Mouse (Mus musculus): ENCODE results near the gene Trip6. TPM values are rescaled to one million over a fixed set of nuclear protein-coding genes. Genes with fewer than 3 reads are reported as not detected.
A peak's percentile ranks its signal among the peaks of the same experiment; 100 is the strongest.

Gene Trip6
- 1 to 10 TPM; 5.4 to 6.2 TPM for total RNA-seq (2021)
- long read RNA-seq, partial matches to known transcripts: 0 of 2 reads
- long read RNA-seq, other reads (novel, unspliced or antisense): 2 of 2 reads

DNA sequence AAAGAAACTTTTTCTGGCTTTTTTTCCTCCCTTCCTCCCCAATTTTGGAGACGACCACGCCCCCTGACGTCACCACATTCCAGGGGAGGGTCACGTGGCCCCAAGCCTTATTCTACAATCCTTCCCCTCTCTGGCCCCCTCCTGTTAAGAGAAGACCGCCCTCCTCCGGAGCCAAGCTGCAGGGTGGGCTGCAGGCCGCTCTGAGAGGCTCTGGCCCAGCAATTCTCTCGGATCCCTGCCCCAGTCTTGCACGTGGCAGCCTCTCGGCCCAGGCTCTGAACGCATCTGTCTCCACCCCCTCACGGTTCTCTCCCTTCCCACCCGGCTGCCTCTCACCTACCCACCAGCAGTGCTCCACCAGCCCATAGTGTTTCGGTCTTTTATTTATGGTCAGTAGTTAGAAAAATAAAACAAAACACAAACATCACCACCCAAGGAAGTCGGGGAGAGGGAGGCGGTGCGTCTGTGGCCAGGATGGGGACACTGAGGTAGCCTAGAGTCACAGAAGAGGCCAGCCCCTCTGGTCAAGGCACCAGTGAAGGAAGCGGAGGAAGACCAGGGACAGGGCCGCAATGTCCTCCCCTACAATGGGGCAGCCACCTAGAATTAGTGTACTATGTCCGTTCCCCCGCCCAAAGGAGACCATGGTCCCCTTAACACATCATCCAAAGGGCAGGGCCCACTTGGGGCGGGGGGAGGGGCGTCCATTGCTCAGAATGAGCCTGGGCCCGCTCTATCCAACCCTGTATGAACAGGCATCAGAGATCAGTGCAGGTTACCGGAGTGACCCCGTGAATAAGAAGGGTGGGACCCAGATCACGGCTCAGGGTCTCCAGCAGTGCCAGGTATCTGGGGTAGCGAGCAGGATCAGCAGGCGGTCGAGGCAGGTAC lies at the start of gene Trip6:
Gene Trip6 (minus strand): TSS at position 212 of the 891 bp plus-strand sequence.
- peak in 1 of 2 experiments; percentile 54 for DNase-seq (ENCODE audit: low spot score in 2 of 2)

DNA sequence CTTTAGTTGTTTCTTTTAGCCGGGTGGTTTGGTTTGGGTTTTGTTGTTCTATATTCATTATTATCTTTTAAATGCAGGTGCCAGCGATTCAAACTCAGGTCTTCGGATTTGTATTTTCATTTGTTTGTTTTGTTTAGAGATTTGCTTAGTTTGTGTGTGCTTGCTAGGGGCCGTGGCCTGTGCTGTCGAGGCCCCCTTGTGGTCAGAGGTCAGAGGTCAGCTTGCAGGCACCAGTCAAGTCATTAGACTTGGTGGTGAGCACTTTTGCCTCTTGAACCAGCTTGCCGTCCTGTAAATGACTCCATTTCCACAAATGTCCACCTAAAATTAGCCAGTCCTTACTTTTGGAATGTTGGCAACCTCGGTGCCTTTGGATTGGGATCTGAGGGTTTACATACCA lies 44.2 kb upstream of the Trip6 start:
- no peak for DNase-seq (ENCODE audit: low spot score in 2 of 2)

DNA sequence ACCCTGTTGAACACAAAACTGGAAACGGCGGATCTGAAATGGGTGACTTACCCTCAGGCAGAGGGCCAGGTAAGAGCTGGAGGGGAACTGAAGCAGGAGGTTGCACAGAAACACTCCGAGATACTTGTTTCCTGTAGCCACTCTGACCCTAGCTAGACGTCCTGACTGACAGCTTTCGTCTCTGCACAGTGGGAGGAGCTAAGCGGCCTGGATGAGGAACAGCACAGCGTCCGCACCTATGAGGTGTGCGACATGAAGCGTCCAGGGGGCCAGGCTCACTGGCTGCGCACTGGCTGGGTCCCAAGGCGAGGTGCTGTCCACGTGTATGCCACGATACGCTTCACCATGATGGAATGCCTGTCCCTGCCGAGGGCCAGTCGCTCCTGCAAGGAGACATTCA lies 39.9 kb upstream of the Trip6 start:
- no peak for DNase-seq (ENCODE audit: low spot score in 2 of 2)

DNA sequence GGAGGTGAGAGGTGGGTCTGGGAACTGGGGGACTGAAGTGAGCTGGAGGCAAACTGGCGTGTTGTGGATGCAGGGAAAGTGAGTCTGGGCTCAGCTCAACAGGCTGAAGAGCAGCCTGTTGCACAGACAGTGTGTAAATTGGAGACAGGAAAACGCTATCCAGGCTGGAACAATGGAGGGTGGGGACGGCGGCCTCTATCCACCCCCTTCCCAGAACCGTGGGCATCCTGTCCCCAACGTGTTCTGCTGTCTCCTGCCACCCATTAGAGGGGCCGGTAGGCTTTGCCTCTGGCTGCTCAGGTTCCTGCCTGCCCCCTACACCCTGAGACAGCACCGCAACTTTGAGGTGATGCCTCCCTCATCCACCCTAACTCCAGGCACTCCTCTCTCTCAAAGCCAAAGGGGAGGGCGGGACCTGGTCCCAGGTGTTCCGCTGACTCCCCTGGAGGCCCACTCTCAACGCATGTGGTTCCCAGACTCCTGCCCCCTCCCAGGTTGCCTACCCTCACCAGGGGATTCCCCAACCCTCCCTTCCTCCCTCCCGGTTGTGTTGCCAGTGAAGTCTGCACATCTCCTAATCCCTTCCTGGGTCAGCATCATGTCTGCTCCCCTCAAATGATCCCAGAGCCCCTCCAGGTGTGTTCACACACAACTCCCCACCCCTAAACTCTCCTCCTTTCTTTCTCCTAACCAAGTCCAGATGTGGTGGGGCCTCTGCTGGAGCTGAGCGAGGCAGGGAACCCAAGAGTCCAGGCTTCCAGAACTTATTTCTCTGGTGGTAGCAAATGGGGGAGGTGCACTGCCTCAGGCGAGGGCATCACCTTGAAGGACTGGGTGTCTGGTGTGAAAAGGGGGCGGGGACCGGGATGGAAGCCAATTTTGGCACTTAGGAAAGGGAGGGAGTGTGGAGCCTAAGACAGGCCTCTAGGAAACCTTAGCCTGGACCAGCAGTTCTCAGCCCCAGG lies 38.1 kb upstream of the Trip6 start:
- DNase-seq (ENCODE audit: low spot score in 2 of 2): no peak

DNA sequence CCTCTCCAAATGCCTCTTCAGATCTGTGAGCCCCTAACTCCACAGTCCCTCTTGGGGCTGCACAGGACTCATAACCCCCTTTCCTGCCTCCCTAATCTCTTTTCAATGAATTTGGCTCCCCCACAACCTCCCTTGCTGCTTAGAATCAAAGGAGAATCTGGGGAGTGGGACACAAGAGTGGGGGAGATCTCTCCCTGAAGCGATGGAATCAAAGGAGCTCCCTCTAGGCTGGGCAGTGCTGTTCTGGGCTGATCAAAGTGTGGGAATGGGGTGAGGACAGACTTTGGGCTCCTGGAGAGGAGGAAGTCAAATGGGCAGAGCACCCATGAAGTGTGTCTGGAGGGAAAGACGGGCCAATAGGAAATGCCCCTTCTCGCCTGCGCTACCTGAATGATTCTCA lies 37.2 kb upstream of the Trip6 start:
- no peak for DNase-seq (ENCODE audit: low spot score in 2 of 2)

DNA sequence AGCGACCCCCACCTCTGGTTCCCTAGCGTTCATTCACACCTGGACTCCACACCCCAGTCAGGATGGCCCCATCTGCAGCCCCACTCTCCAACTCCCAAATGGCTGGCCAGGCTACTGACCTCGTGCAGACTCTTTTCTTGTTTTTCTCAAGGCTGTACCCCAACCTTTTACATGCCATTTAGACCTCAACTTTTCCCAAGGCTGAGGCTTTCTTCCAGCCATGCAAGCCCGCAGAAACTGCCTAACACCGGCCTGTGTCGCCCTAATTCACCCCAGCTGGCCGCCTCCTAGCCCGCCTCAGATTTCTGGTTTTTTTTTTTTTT lies 36.8 kb upstream of the Trip6 start:
- DNase-seq (ENCODE audit: low spot score in 2 of 2): no peak

DNA sequence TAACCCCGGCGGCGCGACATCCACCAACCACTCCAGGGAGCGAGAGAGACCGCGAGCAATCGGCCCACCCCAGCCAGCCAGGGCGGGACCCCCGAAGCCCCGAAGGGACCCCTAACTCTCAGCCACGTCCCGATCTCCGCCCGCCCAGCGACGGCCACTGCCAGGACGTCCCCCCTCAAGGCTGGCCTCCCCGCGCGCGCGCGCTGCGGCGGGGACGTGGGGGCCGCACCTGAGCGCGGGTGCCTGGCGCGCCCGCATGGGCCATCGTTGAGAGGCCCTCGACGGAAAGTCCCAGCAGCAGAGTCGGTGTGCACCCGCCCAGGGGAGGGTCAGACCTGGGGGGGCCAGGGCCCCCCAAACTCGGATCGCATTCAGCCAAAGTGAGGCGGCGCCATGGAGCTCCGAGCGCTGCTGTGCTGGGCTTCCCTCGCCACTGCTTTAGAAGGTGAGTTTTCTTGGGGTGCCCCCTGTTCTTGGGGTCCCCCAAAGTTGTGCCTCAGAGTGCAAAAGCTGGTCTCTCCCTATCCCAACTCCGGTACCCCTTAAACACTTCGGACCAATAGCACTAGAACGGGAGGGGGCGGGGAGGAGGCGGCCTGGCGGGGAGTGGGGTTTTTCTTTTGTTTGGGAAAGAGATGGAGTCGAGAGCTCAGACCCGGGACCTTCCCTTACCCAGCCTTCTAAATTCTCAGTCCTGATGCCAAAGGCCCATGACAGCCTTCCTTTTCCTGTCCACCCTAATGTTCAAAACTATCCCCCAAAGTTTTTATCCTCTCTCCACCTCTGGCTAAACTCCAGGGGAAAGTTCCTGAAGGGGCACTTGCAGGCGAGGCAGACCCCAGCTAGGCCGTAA lies 36.2 kb upstream of the Trip6 start:
- DNase-seq (ENCODE audit: low spot score in 2 of 2): no peak

DNA sequence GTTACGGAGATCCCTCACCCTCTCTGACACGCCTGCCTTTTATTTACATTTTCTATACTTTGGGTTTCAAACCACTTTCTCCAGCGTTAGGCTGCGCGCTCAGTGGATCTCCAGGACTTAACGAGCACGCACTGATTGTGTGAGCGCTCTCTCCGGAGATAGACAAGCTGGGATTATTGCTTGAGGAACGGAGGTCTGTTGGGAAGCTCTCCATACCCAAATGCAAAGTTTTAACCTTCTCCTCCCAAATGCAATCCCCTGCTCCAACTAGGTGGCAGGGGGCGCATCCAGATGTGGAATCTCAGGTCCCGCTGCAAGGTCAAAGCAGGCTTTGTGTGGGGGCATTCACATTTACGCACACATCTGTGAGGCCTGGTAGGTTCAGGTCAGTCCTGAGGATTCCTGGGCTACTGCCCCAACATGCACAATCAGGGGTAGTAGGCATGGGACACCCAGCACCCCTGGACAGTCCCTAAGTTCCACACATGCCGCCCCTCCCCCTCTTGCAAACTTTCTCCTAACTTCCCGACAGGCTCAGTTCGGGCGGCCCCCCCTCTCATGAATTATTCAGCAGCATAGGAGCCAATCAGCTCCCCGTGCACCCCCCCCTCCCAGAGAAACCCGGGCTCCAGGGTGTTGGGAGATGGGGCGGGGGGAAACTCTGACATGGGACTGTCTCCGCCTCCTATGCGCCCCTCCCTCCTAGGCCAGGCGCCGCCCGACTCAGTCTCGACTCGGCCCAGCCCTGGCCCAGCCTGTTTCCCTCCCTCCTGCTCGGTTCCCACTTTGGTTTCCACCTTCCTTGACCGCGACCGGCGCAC lies 35.4 kb upstream of the Trip6 start, which contains the start of gene Ephb4:
Gene Ephb4 (plus strand): TSS at position 726 of the 821 bp plus-strand sequence.
- peak; percentile 22 to 48 for DNase-seq (ENCODE audit: low spot score in 2 of 2)

DNA sequence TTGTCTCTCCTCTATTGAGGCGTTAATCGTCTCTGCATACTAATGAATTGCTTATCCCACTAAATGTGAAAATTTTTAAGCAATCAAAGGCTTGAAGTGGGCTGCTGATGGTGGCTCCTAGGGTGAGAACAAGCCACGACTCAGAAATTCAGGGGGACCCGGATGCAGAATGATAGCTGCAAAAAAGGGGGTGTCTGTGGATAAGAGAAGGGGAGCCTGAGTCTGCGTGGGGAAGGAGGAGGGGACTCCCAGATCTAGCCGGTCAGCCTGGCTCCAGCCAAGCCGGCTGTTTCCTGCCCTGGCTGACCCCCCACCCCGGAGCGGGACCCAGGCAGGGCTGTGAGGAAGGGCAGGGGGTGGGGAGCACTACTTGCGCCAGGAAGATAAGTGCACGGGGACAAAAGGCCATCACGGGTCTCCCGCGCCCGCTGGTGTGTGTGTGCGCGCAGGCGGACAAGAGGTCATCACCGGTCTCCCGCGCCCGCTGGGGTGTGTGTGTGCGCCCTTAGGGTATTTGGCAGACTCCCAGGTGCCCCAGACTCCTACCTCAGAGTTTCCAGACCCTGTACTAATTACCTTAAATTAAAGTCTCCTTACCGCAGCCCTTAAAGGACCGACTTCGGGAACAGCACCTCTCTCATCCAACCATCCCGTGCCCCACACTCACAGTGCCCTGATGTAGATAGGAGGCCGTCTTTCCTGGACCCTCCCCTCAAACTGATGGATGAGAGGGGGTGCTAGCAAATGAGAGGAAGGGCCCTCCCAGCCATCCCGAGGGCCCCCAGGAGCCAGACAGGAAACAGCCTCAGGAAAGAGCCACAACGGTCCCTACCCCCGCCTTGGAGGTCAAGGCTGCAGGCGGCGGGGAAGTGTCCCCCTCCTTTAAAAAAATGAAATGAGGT lies 34.5 kb upstream of the Trip6 start:
- no peak for DNase-seq (ENCODE audit: low spot score in 2 of 2)

DNA sequence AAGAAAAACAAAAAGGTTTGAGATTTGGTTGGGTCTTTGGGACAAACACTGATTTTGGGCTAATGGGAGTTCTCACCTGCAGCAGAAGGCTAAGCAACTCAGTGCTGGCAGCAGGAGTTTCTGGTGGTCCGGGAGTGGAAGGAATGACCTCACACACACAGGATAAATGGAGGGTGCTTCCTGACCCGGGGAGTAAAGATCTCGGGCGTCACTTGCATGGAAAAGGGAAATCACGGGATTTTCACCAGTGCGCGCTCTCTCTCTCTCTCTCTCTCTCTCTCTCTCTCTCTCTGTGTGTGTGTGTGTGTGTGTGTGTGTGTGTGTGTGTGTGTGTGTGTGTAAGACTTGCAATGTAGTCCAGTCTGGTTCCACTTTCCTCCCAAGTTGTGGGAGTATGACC lies 33.7 kb upstream of the Trip6 start:
- no peak for DNase-seq (ENCODE audit: low spot score in 2 of 2)

DNA sequence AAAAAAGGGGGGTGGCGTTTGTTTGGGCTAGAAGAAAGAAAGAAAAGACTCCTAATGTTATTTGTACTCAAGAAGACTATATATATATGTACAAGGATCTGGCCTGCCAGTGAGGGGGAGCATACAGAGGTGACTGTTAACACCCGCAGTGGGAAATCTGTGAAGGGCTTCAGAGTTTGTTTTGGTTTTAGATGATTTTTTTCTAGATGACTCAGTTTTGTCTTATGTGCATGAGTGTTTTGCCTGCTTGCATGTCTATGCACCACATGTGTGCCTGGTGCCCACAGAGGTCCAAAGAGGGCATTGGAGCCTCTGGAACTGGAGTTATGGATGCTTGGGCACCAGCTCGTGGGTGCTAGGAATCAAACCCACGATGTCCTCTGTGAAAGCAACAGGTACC lies 32.8 kb upstream of the Trip6 start:
- no peak for DNase-seq (ENCODE audit: low spot score in 2 of 2)

DNA sequence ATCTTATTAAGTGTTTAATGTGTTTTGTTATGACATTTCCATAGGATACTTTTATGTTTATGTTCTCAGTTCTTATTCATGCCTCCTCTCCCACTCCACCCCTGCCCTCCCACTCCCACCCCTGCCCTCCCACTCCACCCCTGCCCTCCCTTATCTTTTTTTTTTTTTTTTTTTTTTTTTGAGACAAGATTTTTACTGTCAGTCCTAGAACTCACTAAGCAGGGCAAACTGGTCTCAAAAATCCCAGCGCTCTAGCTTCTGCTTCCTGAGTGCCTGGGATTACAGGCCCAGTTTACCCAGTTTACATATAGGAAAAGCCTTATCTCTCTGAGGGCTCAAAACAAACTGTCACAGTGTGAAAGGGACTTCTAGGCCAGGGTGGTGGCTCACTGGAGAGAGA lies 32.2 kb upstream of the Trip6 start:
- DNase-seq (ENCODE audit: low spot score in 2 of 2): no peak

DNA sequence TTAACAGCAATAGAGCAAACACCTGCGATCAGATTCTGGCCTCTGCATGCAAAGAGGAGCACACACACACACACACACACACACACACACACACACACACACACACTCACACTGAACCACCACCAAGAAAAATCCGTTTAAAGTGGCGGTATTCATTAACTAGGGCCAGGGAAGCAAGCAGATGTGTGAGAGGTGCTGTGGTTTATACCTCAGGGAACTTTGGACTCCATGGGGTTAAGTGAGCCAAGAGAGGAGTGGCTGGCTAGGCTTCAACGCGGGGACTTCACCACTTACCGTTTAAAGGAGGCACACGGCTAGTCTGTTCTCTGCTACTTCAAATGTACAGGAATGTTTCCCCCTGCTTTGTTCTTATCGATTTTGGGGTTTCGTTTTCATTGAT lies 31.6 kb upstream of the Trip6 start:
- DNase-seq (ENCODE audit: low spot score in 2 of 2): no peak

DNA sequence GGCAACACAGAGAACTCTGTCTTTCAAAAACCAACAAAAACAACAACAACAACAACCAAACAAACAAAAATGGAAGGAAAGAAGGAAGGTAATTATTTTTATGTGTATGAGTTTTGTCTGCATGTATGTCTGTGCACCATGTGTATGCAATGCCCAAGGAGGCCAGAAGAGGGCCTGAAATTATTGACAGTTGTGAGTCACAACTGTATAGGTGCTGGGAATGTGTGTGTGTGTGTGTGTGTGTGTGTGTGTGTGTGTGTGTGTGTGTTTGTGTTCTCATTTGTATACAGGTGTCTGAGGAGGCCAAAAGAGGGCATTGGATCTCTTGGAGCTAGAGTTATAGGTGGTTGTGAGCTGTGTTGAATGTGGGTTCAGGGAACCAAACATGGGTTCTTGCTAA lies 29.7 kb upstream of the Trip6 start:
- no peak for DNase-seq (ENCODE audit: low spot score in 2 of 2)

DNA sequence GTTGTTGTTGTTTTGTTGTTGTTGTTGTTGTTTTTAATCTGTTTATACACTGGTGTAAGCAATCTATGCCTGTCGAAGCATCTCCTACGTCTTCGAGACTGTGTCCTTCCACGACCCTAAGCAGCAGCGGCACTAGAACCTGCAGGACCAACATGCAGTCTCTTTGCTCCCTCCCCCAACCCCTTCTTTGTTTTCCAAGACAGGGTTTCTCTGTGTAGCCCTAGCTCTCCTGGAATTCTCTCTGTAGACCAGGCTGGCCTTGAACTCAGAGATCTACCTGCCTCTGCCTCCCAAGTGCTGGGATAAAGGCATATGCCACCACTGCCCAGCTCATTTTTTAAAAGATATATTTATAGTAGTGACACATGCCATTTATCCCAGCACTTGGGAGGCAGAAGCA lies 29.2 kb upstream of the Trip6 start:
- DNase-seq (ENCODE audit: low spot score in 2 of 2): no peak

DNA sequence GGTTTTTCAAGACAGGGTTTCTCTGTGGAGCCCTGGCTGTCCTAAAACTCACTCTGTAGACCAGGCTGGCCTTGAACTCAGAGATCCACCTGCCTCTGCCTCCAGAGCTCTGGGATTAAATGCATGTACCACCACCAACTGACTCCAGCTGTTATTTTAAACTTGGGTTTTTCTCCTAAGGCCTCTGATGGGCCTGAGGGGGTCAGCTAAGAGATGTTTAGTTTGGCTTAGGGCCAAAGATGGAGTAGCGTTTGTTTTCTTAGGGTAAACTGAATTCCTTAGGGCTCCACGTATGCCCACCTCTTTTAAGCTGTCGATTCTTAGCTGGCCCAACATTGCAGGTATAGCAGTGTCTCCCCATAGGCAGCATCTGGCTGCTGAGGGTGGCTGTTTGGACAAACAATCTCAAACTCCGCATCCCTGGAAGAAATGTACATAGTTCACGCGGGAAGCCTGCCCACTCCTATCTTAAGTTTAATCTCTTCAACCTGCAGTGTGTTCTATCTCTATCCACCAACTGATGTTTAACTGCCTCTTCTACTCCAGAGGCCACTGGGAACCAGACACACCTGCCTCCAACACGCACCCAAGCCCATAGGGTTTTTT lies 28.3 kb upstream of the Trip6 start:
- DNase-seq (ENCODE audit: low spot score in 2 of 2): no peak

DNA sequence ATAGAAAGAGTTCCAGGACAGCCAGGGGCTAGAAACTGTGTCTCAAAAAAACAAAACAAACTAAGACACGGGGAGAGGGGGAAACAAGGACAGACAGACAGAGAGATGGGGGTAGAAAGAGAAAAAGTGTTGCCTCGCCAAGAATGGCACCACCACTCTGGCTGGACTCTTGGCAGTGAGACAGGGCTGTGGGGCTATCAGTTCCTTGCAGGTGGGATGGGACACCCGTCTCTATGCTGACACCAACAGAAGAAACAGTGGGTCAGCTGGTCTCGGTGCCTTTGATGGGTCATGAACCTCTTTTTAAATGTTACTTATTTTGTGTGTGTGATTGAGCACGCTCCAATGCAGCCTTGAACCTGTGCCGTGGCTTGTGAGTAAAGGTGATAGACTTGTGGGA lies 26.0 kb upstream of the Trip6 start:
- DNase-seq (ENCODE audit: low spot score in 2 of 2): no peak

DNA sequence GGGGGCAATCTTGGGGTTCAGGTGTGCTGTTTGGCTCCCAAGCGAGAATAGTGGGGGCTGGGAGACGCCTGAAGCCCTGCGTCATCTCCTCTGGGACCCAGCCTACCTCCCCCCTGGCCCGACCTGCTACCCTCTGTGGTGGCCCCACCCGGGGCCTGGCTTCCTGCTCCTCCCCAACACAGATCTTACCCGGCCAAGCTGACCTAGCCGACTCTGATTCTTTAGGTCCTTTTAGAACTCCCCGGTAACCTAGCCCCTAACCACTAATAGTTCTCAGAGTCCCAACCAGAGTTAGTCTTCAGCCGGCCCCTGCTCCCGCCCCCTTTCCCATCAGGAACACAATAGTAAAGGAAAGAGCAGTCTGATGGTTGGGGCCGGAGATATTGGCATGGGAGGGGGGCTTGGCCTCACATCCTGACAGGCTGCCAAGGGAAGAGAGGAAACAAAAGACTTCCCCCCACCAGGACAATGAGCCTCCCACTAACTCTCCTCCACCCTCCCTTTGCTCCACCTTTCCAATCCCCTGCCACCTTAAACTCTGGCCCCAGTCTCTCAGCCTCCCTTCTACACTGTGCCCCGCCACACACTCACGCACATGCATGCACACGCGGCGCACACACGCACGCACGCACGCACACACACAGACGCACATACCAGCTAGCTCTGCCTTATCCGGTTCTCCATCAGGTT lies 25.2 kb upstream of the Trip6 start:
- DNase-seq (ENCODE audit: low spot score in 2 of 2): no peak
